Mouse (Mus musculus): ENCODE measurements around the gene Notch4. TPM values are rescaled to one million over a fixed set of nuclear protein-coding genes. Genes with fewer than 3 reads are reported as not detected.

Notch4 gene
- total RNA-seq, 1 experiment from 2014 or later = 0.35 TPM

DNA sequence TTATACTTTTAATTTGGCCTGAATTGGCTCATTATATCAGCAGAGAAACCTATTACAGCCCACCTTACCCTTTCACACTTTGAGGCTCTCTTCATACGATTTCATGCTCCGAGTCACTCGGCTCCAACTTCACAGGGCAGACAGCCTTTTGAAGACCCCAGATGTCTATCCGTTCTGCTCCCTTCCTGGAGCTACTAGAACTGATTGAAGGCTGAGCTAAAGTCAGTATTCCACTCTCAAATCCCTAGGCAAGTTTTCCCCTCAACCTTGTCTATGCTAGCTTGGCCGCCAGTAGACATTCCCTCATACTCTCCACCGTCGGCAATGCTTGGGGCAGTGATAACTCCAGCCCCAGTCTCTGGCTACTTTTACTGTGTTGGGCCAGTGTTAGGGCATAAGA lies 25.1 kb downstream of the Notch4 start:
- no peak for ATAC-seq (replicated peaks in 1 of 2; ENCODE audit: insufficient read depth in 1 of 2, low FRiP score in 2 of 2, low TSS enrichment in 1 of 2, low read depth in 1 of 2, poor library complexity in 2 of 2, severe bottlenecking in 2 of 2)

DNA sequence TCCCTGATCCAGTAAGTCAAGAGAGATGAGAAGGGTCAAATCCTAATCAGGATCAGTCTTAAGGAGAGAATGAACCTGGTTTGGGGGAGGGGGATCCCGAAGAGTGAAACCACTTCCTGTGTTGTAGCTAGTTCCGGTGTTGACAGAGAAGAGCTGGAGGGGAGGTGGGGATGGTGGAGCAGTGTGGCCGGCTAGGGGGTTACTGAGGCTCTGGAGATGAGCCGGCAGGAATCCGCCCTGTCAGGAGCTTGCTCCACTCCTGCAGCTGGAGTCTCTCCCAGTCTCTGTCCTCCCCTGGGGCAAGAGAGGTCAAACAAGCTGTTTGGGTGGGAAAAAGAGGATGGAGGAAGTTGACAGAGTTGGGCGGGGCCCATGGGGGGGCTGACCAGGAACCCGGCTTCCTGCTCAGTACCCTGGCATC lies 25.6 kb downstream of the Notch4 start, which contains the start of gene Gpsm3:
Gene Gpsm3 (plus strand): TSS at position 126 of the 421 bp plus-strand sequence.
- ATAC-seq (replicated peaks in 1 of 2; ENCODE audit: insufficient read depth in 1 of 2, low FRiP score in 2 of 2, low TSS enrichment in 1 of 2, low read depth in 1 of 2, poor library complexity in 2 of 2, severe bottlenecking in 2 of 2) = no peak; a peak in 1 of 4 replicates

DNA sequence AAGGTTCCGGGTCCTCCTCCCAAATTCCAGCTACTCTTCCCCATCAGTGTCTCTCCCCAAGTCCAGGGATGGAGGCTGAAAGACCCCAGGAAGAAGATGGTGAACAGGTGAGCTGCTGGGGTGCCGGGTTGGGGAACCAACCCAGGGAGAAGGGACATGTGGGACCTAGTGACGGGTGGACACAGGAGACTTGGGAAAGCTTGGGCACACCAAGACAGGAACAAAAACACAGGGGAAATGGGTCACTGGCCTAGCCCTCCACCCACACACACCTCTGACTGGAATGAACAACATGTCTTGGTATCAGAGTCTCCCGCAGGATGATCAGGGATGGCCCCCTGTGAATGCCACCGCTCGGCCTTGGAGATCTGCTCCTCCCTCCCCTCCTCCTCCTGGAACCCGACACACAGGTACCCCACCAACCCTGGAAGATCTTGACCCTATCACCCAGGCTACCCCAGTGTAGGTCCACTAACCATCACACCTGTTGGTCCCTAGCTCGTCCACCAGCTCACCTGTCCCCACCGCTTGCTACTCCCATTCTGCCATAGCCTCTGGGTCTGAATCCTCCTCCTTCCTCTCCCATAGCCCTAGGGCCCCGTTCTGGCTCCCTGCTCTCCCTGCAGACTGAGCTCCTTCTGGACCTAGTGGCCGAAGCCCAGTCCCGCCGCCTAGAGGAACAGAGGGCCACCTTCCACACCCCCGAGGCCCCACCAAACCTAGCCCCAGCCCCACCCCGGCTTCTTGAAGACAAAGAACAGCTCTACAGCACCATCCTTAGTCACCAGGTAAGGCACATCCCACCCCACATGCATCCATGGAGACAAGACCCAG lies 26.3 kb downstream of the Notch4 start:
- ATAC-seq (replicated peaks in 1 of 2; ENCODE audit: insufficient read depth in 1 of 2, low FRiP score in 2 of 2, low TSS enrichment in 1 of 2, low read depth in 1 of 2, poor library complexity in 2 of 2, severe bottlenecking in 2 of 2) = no peak

DNA sequence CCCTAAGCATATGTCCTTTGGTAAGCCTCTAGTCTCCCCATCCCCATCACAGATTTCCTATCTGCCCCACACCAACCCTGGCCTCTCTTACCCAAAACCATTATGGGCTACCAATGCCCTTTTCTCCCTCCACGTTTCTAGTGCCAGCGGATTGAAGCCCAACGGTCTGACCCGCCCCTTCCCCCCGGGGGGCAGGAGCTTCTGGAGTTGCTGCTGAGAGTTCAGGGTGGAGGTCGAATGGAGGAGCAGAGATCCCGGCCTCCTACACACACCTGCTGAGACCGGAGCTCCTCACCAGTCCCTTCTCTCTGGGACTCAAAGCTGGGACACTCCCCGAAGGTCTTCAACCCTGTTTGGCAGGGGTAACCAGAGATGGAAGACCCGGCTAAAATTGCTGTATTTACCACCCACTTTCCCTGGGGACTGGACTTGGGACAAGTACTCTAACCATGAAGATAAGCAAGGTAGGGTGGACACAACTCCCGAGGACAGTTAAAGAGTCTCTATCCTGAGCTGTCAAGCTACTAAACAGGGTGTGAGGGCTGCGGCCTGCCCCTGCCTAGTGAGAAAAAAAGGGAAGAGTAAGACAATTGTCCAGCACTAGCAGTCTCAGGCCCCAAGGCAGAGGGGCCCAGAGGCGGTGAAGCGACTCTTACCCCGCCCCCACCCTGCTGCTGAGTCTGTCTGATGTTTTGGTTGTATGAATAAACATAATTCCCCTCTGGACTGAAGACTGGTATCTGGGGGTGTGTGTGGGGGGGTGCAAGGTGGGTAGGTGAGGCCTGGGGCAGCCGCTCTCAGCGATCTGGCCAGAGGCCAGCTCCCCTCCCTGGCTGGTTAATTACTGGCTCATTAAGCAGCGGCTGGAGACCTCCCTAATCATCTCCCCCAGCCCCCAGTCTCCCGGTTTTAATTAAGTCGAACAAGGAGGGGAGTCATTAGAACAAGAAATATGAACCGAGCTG lies 27.2 kb downstream of the Notch4 start, which contains the start of gene Pbx2:
Gene Pbx2 (plus strand): TSS at position 238 of the 965 bp plus-strand sequence.
- no peak for ATAC-seq (replicated peaks in 1 of 2; ENCODE audit: insufficient read depth in 1 of 2, low FRiP score in 2 of 2, low TSS enrichment in 1 of 2, low read depth in 1 of 2, poor library complexity in 2 of 2, severe bottlenecking in 2 of 2)

DNA sequence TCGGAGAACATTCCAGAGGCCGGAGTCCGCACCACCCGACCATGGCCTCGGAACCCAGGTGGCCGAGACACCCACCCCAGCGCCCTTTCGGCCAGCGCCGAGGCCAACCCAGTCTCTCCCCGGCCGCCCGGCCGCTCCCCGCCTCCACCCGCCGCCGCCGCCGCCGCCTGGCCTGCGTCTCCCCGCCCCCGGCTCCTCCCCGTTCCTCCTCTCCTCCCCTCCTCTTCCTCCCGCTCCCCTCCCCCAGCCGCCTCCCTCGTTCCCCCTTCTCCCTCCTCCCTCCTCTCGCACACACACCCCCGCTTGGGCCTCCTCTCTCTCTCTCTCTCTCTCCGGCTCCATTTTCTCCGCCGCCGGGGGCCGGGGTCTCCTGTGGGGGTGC lies 27.9 kb downstream of the Notch4 start:
- peak; percentile 33 to 43; a peak in 2 of 4 replicates for ATAC-seq (replicated peaks in 1 of 2; ENCODE audit: insufficient read depth in 1 of 2, low FRiP score in 2 of 2, low TSS enrichment in 1 of 2, low read depth in 1 of 2, poor library complexity in 2 of 2, severe bottlenecking in 2 of 2)

DNA sequence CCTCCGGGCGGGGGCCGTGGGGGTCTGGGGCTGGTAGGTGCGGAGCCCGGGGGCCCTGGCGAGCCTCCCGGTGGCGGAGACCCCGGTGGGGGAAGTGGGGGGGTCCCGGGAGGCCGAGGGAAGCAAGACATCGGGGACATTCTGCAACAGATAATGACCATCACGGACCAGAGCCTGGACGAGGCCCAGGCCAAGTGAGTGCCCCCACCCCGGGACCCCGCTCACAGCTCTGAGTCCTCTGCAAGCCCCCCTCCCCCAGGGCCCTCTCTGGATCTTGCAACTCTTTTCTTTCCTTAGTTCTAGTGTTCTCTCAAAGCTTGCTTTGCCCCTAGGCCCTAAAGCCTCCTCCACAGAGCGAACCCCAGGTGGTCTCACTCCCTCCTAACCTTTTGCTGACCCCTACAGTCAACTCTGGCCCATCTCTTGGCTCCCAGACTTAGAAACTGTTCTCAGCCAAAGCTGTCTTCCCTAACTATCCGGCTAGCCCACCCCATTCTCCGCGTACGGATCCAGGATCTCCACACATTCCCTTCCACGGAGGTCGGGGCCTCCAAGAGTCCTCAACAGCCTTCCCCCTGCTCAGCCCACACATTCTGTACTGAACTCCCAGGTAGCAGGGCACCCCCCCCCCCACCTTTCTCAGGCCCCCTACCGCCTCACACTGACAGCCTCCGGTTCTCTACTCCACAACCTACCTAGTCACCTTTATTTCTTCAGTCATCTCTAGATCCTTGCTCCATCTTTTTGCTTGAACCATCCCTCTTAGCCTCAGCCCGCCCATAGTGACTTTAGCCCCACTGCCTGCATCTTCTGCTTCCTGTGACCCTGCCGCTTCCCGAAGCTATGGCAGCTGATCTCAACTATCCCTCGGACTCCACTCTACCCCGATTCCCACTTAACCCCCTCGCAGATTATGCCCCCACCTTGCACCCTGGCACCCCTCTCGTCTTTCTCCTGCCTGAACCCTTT lies 28.8 kb downstream of the Notch4 start:
- no peak for ATAC-seq (replicated peaks in 1 of 2; ENCODE audit: insufficient read depth in 1 of 2, low FRiP score in 2 of 2, low TSS enrichment in 1 of 2, low read depth in 1 of 2, poor library complexity in 2 of 2, severe bottlenecking in 2 of 2)

DNA sequence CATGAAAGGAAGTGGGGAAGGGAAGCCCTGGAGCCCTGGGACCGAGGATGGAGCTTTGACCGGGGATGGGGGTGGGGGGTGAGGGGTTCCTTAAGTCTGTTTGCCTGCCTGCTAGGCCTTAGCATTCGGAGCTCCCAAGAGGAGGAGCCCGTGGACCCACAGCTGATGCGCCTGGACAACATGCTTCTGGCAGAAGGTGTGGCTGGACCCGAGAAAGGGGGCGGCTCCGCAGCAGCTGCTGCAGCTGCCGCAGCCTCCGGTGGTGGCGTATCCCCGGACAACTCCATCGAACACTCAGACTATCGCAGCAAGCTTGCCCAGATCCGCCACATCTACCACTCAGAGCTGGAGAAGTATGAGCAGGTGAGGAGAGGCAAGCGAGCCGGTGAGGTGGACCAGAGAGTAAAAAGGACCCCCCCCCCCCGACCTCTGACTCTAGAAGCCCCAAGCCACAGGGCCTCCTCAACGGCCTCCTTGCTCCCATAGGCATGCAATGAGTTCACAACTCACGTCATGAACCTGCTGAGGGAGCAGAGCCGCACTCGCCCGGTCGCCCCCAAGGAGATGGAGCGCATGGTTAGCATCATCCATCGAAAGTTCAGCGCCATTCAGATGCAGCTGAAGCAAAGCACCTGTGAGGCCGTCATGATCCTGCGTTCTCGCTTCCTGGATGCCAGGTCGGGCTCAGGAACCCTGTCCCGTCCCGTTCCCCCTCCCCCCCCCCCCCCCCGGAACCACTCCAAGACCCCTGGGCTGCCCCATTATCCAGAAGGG lies 29.9 kb downstream of the Notch4 start:
- no peak for ATAC-seq (replicated peaks in 1 of 2; ENCODE audit: insufficient read depth in 1 of 2, low FRiP score in 2 of 2, low TSS enrichment in 1 of 2, low read depth in 1 of 2, poor library complexity in 2 of 2, severe bottlenecking in 2 of 2)

DNA sequence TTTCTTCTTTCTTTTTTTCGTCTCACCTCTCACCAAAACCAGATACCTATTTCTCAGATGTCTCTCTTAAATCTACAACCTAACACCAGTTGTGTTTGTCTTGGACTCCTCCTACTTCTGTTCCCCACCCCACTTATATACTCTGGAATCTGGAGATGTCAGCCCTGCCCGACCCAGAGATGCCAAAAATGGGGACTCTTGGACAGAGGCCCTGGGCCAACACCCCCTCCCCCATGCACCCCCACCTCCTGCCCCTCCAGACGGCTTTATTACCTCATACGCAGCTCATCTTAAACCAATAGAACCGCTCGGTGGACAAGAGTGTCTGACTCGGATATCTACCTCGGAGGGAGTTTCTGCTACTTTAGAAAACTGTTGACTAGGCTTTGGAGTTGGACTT lies 32.0 kb downstream of the Notch4 start:
- no peak for ATAC-seq (replicated peaks in 1 of 2; ENCODE audit: insufficient read depth in 1 of 2, low FRiP score in 2 of 2, low TSS enrichment in 1 of 2, low read depth in 1 of 2, poor library complexity in 2 of 2, severe bottlenecking in 2 of 2)

DNA sequence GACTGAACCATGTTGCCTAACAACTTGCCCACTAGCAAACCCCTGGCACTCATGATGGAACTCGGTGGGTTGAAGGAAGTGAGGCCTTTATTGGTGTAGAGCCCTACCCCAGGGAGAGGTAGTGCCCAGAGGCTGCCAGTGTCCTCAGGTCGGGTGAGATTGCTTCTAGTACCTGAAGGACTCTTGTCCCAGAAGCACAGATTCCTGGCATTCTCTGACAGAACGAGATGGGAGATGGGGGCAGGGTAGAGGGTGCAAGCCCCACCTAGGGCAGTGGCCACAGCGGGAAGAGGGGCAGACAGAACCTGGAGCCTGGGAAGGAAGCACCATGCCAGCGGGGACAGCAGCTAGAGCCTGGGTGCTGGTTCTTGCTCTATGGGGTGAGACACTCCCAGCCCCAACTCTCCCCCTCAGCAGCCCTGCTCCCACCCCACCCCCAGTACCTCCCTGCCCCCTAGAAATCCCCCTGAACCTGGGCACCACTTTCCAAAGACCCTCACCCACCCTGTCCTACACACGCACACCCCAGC lies 33.6 kb downstream of the Notch4 start, which contains the start of gene Ager:
Gene Ager (plus strand): TSS at position 297 of the 530 bp plus-strand sequence.
- no peak for ATAC-seq (replicated peaks in 1 of 2; ENCODE audit: insufficient read depth in 1 of 2, low FRiP score in 2 of 2, low TSS enrichment in 1 of 2, low read depth in 1 of 2, poor library complexity in 2 of 2, severe bottlenecking in 2 of 2)

DNA sequence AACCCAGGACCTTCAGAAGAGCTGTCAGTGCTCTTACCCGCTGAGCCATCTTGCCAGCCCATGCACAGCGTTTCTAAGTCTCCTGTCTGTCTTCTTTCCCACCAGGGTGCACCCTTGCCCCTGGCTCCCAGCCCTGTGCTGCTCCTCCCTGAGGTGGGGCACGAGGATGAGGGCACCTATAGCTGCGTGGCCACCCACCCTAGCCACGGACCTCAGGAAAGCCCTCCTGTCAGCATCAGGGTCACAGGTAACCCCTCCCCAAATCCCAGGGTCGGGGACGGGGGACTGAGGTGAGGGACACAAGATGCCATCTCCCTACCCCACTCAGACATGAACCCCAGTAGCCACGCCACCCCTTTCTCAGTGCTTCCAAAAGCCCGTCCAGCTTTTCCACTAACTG lies 35.8 kb downstream of the Notch4 start:
- no peak for ATAC-seq (replicated peaks in 1 of 2; ENCODE audit: insufficient read depth in 1 of 2, low FRiP score in 2 of 2, low TSS enrichment in 1 of 2, low read depth in 1 of 2, poor library complexity in 2 of 2, severe bottlenecking in 2 of 2)

DNA sequence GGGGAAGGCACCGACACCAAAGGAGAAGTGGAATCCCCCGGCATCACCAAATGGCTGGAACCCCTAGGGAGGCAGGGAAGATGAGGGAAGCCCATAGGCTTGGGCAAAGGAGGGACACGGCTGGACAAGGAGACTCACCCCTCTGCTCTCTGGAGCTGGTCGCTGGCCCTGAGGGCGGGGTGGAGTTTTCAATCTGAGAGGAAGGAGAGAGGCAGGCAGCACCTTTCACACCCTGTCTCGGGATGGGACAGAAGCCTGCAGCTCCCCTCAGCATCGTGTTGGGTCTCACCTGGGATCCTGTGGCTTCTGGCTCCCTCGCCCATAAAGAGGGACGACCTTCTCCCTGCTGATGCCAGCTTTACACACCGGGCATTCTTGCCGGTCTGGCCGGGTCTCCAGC lies 37.7 kb downstream of the Notch4 start:
- ATAC-seq (replicated peaks in 1 of 2; ENCODE audit: insufficient read depth in 1 of 2, low FRiP score in 2 of 2, low TSS enrichment in 1 of 2, low read depth in 1 of 2, poor library complexity in 2 of 2, severe bottlenecking in 2 of 2) = no peak

DNA sequence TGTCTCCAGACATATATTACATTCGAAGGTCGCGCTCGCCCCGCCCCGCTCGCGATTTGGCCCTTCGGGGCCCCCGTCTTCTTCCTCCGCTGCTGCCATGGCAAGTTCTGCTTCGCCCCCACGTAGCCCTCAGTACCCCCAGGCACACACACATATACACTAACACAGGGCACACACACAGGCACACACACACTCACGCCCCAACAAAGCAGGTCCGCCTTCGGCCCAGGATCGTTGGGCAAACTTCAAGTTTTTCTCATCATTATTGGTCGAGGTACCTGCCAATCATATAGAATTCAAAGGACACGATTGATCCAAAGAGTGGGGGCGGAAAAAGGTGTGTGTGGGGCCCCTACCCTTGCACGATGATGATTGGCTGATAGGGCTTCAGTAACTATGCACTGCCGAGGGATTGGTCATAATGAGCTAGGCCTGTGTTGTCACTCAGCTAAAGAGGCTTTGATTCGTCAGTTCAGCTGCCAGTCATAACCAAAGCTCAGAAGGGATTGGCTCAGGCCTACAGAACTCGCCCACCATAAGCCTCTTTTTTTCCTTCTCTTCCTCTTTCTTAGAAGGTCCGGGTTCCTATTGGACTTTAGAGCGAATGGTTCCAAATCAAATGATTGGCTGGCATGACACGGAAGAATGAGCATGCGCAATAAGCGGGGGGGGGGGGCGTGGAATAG lies 39.5 kb downstream of the Notch4 start, which contains the start of gene Rnf5:
Gene Rnf5 (minus strand): TSS at position 316 of the 686 bp plus-strand sequence.
- ATAC-seq (replicated peaks in 1 of 2; ENCODE audit: insufficient read depth in 1 of 2, low FRiP score in 2 of 2, low TSS enrichment in 1 of 2, low read depth in 1 of 2, poor library complexity in 2 of 2, severe bottlenecking in 2 of 2) = peak; percentile 81

DNA sequence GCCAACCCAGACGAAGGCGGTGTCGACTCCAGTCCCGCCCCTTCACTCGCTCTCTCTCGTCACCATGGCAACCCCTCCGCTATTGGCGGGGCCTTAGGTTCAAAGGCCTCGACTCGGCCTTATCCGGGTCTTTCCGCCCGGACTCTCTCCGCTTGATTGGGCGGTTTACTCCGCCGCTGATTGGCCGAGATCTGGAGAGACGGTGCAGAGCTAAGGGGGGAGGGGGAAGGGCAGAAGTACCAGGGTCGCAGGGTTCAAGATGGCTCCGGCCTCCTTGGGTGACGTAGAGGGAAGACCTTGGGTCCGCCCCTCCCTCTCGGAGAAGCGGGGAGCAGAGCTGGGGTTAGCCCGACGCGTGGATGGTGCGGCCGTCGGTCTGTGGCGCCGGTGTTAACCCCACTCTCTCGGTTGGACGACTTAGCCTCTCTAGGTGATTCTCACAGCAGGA lies 40.0 kb downstream of the Notch4 start, which contains the start of gene Agpat1:
Gene Agpat1 (plus strand): TSS at position 202 of the 448 bp plus-strand sequence.
- ATAC-seq (replicated peaks in 1 of 2; ENCODE audit: insufficient read depth in 1 of 2, low FRiP score in 2 of 2, low TSS enrichment in 1 of 2, low read depth in 1 of 2, poor library complexity in 2 of 2, severe bottlenecking in 2 of 2) = peak; percentile 73 to 77

DNA sequence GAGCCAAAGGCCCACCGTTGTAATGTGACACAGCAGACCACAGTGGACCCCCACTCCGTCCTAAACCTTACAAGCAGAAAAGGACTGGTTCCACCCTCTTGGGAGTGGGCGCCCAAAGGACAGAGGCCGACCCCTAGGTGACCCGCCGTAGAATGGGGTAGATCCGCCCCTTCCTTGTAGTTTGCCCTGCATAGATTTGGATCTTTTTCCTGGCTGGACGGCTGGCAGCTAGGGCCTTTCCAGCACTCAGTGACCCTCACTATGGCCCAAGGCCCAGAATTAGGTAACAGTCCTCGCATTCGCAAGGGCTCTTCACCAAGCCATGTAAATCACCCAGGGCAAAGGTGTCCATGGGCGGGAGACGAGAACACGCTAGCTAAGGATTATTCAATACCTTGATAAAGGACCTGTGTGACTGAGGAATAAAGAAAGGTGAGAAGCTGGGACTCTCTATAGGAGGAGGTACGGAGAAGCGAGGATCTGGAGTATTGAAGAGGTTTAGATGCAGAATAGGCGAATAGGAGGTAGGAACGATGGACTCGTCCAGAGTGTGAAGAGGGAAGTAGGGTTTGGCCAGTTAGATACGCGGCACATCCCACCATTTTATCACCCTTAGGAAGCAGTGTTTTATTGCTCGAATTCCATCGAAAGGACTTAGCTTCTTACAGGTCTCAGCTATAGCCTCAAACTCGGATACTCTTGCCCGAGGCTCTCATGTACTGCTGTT lies 40.6 kb downstream of the Notch4 start:
- ATAC-seq (replicated peaks in 1 of 2; ENCODE audit: insufficient read depth in 1 of 2, low FRiP score in 2 of 2, low TSS enrichment in 1 of 2, low read depth in 1 of 2, poor library complexity in 2 of 2, severe bottlenecking in 2 of 2) = no peak

DNA sequence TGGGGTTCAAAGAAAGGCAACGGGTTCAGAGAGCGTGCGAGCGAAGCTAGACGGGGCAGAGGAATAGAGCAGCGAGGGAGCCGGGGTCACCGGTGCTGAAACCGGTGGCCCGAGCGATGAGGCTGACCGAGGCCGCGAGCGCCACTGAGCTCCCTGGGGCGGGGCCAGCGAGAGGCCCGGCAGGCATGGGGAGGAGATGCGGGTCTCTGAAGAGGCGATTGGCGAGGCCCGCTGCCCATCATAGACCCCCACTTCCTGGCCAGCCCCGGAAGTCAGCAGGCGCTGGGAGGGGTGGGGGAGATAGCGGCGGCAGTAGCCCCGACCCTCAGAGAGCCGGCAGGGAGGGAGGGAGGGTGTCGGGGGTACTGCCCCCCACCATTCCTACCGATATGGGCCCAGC lies 41.5 kb downstream of the Notch4 start:
- ATAC-seq (replicated peaks in 1 of 2; ENCODE audit: insufficient read depth in 1 of 2, low FRiP score in 2 of 2, low TSS enrichment in 1 of 2, low read depth in 1 of 2, poor library complexity in 2 of 2, severe bottlenecking in 2 of 2) = peak; percentile 12 to 44; a peak in 2 of 4 replicates
